Mouse (Mus musculus) forebrain, embryonic 13.5 days (tissue): Measurements from ENCODE around the gene Hmmr. TPM values are rescaled to one million over a fixed set of nuclear protein-coding genes. Genes with fewer than 3 reads are reported as not detected.

ENCODE experiments used
- ATAC-seq: fragments of 200-750 bp; cut with Nextera tagmentation; 2 replicates; pipeline ENCODE4 v1.8.0; 2017
- H3K27ac ChIP-seq: fragments of 300-500 bp; sonication (generic); 2 replicates; pipeline ENCODE4 v1.5.1; 2015; ENCODE audit warnings: inconsistent platforms, mild to moderate bottlenecking, moderate library complexity
- H3K27me3 ChIP-seq: fragments of 300-500 bp; sonication (generic); 2 replicates; pipeline ENCODE4 v1.6.1; 2015; ENCODE audit warnings: mild to moderate bottlenecking, inconsistent platforms
- H3K36me3 ChIP-seq: fragments of 300-500 bp; sonication (generic); 2 replicates; pipeline ENCODE4 v1.6.1; 2015; ENCODE audit warnings: mild to moderate bottlenecking, inconsistent platforms; ENCODE audit not compliant: poor library complexity, severe bottlenecking
- H3K4me1 ChIP-seq: fragments of 300-500 bp; sonication (generic); 2 replicates; pipeline ENCODE4 v1.6.1; 2015; ENCODE audit warnings: inconsistent platforms
- H3K4me2 ChIP-seq: fragments of 300-500 bp; sonication (generic); 2 replicates; pipeline ENCODE4 v1.6.1; 2015; ENCODE audit warnings: inconsistent platforms, mild to moderate bottlenecking, moderate library complexity
- H3K4me3 ChIP-seq: fragments of 300-500 bp; sonication (generic); 2 replicates; pipeline ENCODE4 v1.5.1; 2015; ENCODE audit warnings: mild to moderate bottlenecking, inconsistent platforms
- H3K9ac ChIP-seq: fragments of 300-500 bp; sonication (generic); 2 replicates; pipeline ENCODE4 v1.6.1; 2015; ENCODE audit warnings: mild to moderate bottlenecking, inconsistent platforms
- H3K9me3 ChIP-seq: fragments of 300-500 bp; sonication (generic); replicated peaks from 2 replicates; pipeline ENCODE4 v1.6.1; 2016; ENCODE audit warnings: inconsistent platforms
- WGBS: fragments of 180-500 bp; shearing (Covaris S2); methylation state at CpG from one replicate; pipeline ENCODE4 v1.1.7; 2015; 5-methylcytosine and 5-hydroxymethylcytosine counted together
- polyA plus RNA-seq: library from polyadenylated mRNA; unstranded; fragments of >200 nt; fragmentation: Nextera tagmentation; extraction: Ambion mirVana; gene quantifications from 2 replicates; pipeline ENCODE4 v1.2.1, GENCODE M21; 2015

Gene Hmmr
- 43.0 and 43.1 TPM in 2 replicates for polyA plus RNA-seq

DNA sequence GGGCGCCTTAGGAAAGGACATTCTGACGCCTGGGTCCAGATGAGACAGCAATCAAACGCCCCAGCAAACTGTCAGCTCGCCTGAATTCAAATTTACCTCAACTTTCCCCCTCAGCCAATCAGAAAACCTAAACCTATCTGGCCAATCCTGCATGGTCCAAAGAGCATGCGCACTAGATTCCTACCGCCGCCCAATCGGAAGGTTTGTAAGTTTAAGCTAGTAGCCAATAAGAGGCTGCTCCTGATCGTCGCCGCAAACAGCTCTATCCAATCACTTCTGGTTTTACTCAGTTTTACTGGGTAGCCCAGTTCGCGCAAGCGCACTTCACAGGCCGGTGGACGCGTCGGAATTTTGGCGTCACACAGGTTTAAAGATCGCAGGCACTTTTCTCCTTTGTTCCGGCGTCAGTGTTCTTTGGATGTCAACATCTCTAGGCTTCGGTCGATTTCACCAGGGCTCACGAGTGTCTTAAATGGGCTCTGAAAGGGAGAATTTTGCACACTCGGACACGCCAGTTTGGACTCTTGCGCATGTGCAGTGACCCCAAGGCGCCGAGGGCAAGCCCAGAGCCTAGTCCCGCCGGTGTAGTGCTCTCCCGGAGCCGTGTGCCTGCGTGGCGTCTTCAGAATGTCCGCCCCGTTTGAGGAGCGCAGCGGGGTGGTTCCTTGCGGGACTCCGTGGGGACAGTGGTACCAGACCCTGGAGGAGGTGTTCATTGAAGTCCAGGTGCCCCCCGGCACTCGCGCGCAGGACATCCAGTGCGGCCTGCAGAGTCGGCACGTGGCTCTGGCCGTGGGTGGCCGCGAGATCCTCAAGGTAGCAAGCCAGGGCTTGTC lies at the start of gene Hmmr, which contains the start of gene Nudcd2:
TSS of gene Hmmr (minus strand) at position 84 of the 836 bp plus-strand sequence.
TSS of gene Nudcd2 (plus strand) at position 329 of the 836 bp plus-strand sequence.
- Histone ChIP-seq H3K4me2 (peak within 1 kb of the TSS; percentile 86), H3K27ac (peak within 1 kb of the TSS; percentile 72), H3K36me3 (peaks cover 31% of the 10 kb centered on the region), H3K4me1 (peaks cover 43% of the 10 kb centered on the region), H3K9me3 (no peaks in the 10 kb centered on the region), H3K4me3 (peak within 1 kb of the TSS; percentile 93), H3K9ac (peak within 1 kb of the TSS; percentile 95), H3K27me3 (no peaks in the 10 kb centered on the region)
- peak; percentile 99 for ATAC-seq
- under 1% methylated on average over 52 of the region's 52 CpGs for WGBS

DNA sequence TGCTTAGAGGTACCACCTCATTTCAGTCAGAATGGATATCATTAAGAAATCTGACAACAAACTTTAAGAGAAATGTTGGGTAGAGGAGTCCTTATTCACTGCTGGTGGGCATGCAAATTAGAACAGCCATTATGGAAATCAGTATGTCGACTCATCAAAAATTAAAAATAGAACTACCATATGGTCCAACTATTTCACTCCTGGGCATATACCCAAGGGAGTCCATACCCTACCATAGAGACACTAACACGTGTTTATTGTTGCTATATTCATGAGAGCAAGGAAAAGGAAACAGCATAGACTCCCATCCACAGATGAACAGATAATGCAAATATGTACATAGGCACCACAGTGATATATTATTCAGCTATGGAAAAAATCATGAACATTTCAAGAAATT lies 48.6 kb upstream of the Hmmr start:
- no peaks in the 10 kb centered on the region for H3K27me3 ChIP-seq
- no peaks in the 10 kb centered on the region for H3K9me3 ChIP-seq
- H3K4me3 ChIP-seq = no peak overlapping the region
- ATAC-seq = peak; percentile 79; the same call in 1 of the 2 replicates
- no peaks in the 10 kb centered on the region for H3K4me1 ChIP-seq
- no peaks in the 10 kb centered on the region for H3K36me3 ChIP-seq
- no peak overlapping the region for H3K4me2 ChIP-seq
- WGBS = 72% methylated on average over 2 of the region's 2 CpGs
- H3K27ac ChIP-seq = no peak overlapping the region
- H3K9ac ChIP-seq = no peak overlapping the region

DNA sequence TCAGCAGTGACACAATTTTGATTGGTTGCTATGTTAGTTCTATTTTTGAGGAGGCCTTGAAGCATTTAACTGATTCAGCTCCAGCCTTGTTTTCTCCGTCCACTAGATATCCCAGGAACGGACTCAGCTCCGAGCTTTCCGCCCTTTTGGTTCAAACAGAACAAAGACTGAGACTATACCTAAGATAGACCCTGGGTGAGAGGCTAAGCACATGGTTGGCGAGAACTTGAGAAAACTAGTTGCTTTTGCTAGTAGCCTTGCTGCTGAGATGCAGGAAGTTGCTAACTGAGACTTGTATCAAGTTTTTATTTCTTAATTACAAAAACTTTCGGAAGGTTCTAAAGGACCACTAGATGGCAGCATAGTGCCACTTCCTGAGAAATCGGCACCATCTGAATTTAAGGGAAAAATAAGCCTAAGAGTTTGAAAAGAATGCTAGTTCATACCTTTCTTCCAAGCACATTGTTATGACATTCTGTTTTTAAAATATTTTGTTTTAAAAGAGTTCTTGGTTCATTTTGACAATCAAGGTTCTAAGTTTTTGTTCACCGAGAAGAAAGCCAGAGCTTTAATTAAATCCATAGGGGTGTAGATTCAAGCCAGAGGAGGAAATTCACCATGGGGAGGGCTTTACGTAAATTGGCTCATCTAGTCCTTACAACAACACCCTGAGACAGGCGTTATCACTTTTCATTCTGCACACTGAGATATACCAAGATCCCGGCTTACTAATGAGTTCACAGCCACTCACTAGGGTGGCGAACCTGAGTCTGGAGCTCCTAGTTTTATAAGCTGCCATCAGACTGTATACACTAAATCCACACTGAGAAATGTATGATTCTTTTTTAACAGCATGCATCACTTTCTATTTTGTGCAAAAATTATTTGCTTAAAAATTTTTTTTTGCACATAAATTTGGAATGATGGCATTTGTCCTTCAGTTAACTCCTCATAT lies 42.4 kb upstream of the Hmmr start:
- 39% methylated on average over 12 of the region's 12 CpGs for WGBS

GRCm38 (mm10) chr11:40764690-40765089 lies 31.5 kb upstream of the Hmmr start:
- WGBS = 82% methylated on average over 4 of the region's 4 CpGs
- H3K4me2 ChIP-seq = no peak overlapping the region
- no peak overlapping the region for H3K27ac ChIP-seq
- ATAC-seq = no peak
- H3K4me3 ChIP-seq = no peak overlapping the region
- H3K27me3 ChIP-seq = no peaks in the 10 kb centered on the region
- no peak overlapping the region for H3K9ac ChIP-seq
- no peaks in the 10 kb centered on the region for H3K36me3 ChIP-seq
- no peaks in the 10 kb centered on the region for H3K9me3 ChIP-seq
- H3K4me1 ChIP-seq = no peaks in the 10 kb centered on the region

More for the DNA sequence above, 42.4 kb upstream of the Hmmr start:
- H3K9me3 ChIP-seq = no peaks in the 10 kb centered on the region
- no peak overlapping the region for H3K27ac ChIP-seq
- 0 out of 2 replicates have a peak, but pooled peaks cover 3% of the 10 kb centered on the region for H3K4me1 ChIP-seq
- 0 out of 2 replicates have a peak, but pooled peaks have one; percentile 50 for ATAC-seq
- H3K9ac ChIP-seq = no peak overlapping the region
- peak overlapping the region; percentile 8; the same call in 1 of the 2 replicates for H3K4me2 ChIP-seq
- H3K36me3 ChIP-seq = no peaks in the 10 kb centered on the region
- H3K27me3 ChIP-seq = no peaks in the 10 kb centered on the region
- no peak overlapping the region for H3K4me3 ChIP-seq

DNA sequence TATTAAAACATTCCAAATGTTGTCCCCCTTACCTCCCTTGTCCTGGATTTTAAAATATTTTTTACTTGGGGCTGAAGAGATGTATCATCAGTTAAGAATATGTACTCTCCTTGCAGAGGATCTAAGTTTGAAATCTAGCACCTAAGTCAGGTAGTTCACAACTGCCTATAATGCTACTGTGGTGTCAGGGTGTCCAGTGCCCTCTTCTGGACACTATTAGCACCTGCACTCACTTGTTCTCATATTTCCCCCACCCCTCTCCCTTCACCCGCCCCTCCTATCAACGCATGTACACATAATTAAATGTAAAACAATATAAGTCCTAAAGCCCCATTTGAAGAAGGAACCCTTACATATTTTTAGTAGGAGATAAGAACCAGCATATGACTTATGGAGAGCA lies 30.2 kb upstream of the Hmmr start:
- WGBS = 35% methylated on average over 2 of the region's 2 CpGs

GRCm38 (mm10) chr11:40759896-40760295 lies 26.7 kb upstream of the Hmmr start:
- H3K4me1 ChIP-seq = no peaks in the 10 kb centered on the region
- H3K27me3 ChIP-seq = no peaks in the 10 kb centered on the region
- no peak for ATAC-seq
- H3K9ac ChIP-seq = no peak overlapping the region
- H3K27ac ChIP-seq = no peak overlapping the region
- WGBS = 81% methylated on average over 8 of the region's 8 CpGs
- no peak overlapping the region for H3K4me3 ChIP-seq
- no peaks in the 10 kb centered on the region for H3K9me3 ChIP-seq
- no peaks in the 10 kb centered on the region for H3K36me3 ChIP-seq
- H3K4me2 ChIP-seq = no peak overlapping the region

More for the DNA sequence above, 30.2 kb upstream of the Hmmr start:
- no peak overlapping the region for H3K4me3 ChIP-seq
- no peaks in the 10 kb centered on the region for H3K36me3 ChIP-seq
- no peak for ATAC-seq
- H3K27ac ChIP-seq = no peak overlapping the region
- H3K9ac ChIP-seq = no peak overlapping the region
- H3K27me3 ChIP-seq = no peaks in the 10 kb centered on the region
- H3K4me2 ChIP-seq = no peak overlapping the region
- no peaks in the 10 kb centered on the region for H3K9me3 ChIP-seq
- no peaks in the 10 kb centered on the region for H3K4me1 ChIP-seq

- Histone ChIP-seq H3K4me3 (no peak overlapping the region), H3K27ac (no peak overlapping the region), H3K9me3 (no peaks in the 10 kb centered on the region), H3K4me2 (peak overlapping the region; percentile 84; the same call in 1 of the 2 replicates), H3K27me3 (no peaks in the 10 kb centered on the region), H3K9ac (no peak overlapping the region; the same call in 1 of the 2 replicates), H3K4me1 (peaks cover 11% of the 10 kb centered on the region), H3K36me3 (0 out of 2 replicates have a peak, but pooled peaks cover 3% of the 10 kb centered on the region)
- WGBS = 82% methylated on average over 8 of the region's 8 CpGs
- ATAC-seq = no peak
Measured at GRCm38 (mm10) chr11:40755968-40756367, 22.7 kb upstream of the Hmmr start.

DNA sequence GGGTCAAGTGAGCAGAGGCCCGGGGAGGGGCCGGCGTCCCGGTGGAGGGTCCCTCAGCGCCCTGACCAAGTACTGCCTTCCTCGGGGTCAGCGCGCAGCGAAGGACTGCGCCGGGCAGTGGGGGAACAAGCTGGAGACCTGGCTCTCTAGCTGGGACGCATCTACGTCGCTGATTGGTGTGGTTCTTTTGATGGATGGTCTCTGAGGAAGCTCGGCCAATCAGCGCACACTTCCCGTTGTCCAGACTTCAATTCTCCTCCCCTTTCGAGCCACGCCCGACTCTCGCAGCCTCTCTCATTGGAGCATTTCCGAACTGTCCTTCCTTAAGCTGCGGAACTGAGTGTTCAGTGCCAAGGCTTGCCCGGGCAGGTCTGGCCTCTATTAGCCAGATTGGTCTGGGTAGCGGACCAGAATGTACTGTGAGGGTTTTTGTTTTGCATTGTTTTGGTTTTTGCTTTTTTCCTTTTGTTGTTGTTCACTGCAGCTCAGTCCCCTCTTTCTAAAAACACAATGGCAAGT lies 21.9 kb upstream of the Hmmr start, which contains the start of gene Ccng1:
TSS of gene Ccng1 (minus strand) at position 203 of the 519 bp plus-strand sequence.
- H3K4me2 ChIP-seq = peak within 1 kb of the TSS; percentile 84
- peak within 1 kb of the TSS; percentile 80 for H3K9ac ChIP-seq
- H3K27me3 ChIP-seq = no peaks in the 10 kb centered on the region
- peak within 1 kb of the TSS; percentile 74 for H3K4me3 ChIP-seq
- H3K4me1 ChIP-seq = peaks cover 11% of the 10 kb centered on the region
- H3K27ac ChIP-seq = no peak within 1 kb of the TSS
- 0 out of 2 replicates have a peak, but pooled peaks cover 3% of the 10 kb centered on the region for H3K36me3 ChIP-seq
- H3K9me3 ChIP-seq = no peaks in the 10 kb centered on the region
- under 1% methylated on average over 25 of the region's 25 CpGs for WGBS
- peak; percentile 99 for ATAC-seq

DNA sequence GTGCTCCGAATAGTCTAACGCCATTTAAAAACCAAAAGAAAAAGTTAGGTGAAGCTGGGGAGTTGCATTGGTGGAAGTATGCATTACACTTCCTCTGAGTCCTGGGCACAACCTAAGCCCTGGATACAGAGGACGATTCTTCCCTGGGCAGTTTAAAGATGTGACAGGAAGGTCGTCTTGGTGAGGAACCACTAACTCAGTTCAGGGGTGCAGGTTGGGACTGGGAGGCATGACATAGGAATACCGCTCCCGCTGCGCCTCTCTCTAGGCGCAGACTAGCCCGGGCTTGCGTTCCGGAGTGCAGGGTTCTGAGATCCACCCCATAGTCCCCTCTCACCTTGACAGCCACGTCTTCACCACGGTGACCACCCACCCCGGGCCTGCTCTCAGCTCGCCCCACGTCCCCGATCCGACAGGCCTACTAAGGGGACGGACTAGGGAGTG lies 21.5 kb upstream of the Hmmr start:
- peak overlapping the region; percentile 74 for H3K4me3 ChIP-seq
- H3K27me3 ChIP-seq = no peaks in the 10 kb centered on the region
- 2% methylated on average over 19 of the region's 19 CpGs for WGBS
- peaks cover 5% of the 10 kb centered on the region; the same call in 1 of the 2 replicates for H3K36me3 ChIP-seq
- peak overlapping the region; percentile 84 for H3K4me2 ChIP-seq
- peaks cover 11% of the 10 kb centered on the region for H3K4me1 ChIP-seq
- no peak overlapping the region for H3K27ac ChIP-seq
- H3K9ac ChIP-seq = peak overlapping the region; percentile 80
- ATAC-seq = no peak; the same call in 1 of the 2 replicates
- no peaks in the 10 kb centered on the region for H3K9me3 ChIP-seq

DNA sequence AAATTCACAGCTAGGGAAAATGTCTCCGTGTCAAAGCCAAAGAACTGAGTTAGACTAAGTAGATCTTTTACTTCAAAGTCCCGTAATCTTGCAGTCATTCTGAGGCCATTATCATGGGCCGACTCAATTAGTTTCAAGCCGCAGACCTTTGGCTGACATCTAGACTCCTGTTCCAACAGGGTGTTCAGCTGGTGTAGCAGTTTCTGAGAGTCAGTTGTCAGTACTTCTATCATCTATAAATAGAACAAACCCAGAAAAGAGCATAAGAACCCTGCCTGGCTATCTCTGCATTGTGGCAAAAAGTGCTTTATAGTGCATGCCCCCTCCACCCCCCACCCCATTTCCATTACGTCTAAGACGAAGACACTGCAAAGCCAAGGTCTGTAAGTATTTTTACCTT lies 20.6 kb upstream of the Hmmr start:
- Histone ChIP-seq H3K4me1 (peaks cover 11% of the 10 kb centered on the region), H3K36me3 (peaks cover 8% of the 10 kb centered on the region; the same call in 1 of the 2 replicates), H3K9ac (no peak overlapping the region), H3K9me3 (no peaks in the 10 kb centered on the region), H3K4me3 (no peak overlapping the region), H3K27ac (no peak overlapping the region), H3K27me3 (no peaks in the 10 kb centered on the region), H3K4me2 (peak overlapping the region; percentile 2; the same call in 1 of the 2 replicates)
- 79% methylated on average over 6 of the region's 6 CpGs for WGBS
- ATAC-seq = no peak

GRCm38 (mm10) chr11:40747716-40748115 lies 14.5 kb upstream of the Hmmr start:
- 78% methylated on average over 2 of the region's 2 CpGs for WGBS
- Histone ChIP-seq H3K4me1 (no peaks in the 10 kb centered on the region), H3K27me3 (no peaks in the 10 kb centered on the region), H3K4me2 (no peak overlapping the region), H3K4me3 (no peak overlapping the region), H3K27ac (no peak overlapping the region), H3K9ac (no peak overlapping the region), H3K36me3 (peaks cover 14% of the 10 kb centered on the region; the same call in 1 of the 2 replicates), H3K9me3 (no peaks in the 10 kb centered on the region)
- ATAC-seq = no peak
